In the genomic region with DNA sequence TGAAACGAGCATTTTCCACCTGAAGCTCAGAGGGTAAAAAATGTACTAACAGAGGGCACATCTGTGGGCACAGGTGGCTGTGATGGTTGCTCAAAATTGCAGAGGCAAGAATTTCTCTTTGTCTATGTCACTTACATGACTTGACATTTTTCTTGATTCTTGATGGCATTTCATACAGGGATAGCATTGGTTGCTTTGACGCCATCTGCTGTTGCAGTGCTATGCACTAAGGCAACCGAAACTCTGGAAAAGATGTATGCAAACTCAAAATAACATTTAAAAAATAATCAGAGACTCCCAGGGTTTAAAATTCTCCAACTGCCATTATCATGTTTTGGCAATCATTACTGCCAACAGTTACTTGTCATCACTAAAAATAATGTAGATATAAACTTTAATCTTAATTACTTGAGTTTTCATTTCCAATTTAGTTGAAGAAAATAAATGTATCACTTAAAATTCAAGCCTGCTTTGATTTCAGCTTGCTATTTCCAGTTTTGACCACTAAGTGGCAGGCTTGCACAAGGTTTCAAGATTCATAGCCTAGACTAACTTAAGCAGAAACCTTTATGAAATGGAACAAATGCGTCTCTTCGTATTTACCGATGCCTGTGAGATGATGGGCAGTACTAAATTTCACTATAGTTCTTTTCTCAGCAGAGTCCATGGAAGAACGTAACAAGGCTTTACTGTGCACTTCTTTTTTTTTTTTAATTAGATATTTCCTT, we compare ENCODE assay signal across 9 mouse cellular contexts.
DNase-seq lines count a peak whose midpoint lies in the region; ATAC-seq and TF ChIP-seq lines count a peak whose summit lies in the region.
"Had no signal": no experiment of that assay in that cellular context is flagged by ENCODE, and none has a peak within 500 bp of the region (broad histone marks: within the 10 kb centered on the region; RNA-seq: fewer than 3 reads in every experiment).

No protein-coding gene starts in this region.

- H3K36me3 ChIP-seq in spleen, adult 2 months (ENCODE audit: control insufficient read depth, insufficient read depth, low read length): no peaks in the 10 kb centered on the region
- H3K36me3 ChIP-seq in liver, embryonic 11.5 days (ENCODE audit: control insufficient read depth, insufficient read depth, low read length): no peaks in the 10 kb centered on the region
- H3K36me3 ChIP-seq: neural tube, embryonic 13.5 days had no signal

- TF ChIP-seq CTCF in spleen, adult 2 months (IDR thresholded peaks at IDR 0.05; ENCODE audit: extremely low read depth, insufficient read depth, insufficient read length, insufficient replicate concordance): no peak

- H3K4me1 ChIP-seq in spleen, adult 2 months (ENCODE audit: control insufficient read depth, insufficient read depth, insufficient read length): no peaks in the 10 kb centered on the region
- no peaks in the 10 kb centered on the region for H3K4me1 ChIP-seq in liver, embryonic 11.5 days (replicated peaks; ENCODE audit: control insufficient read depth, insufficient read depth, low read length)

- H3K27me3 ChIP-seq in spleen, adult 2 months (ENCODE audit: control insufficient read depth, insufficient read depth, low read length): no peaks in the 10 kb centered on the region
- H3K27me3 ChIP-seq in liver, embryonic 11.5 days (replicated peaks; ENCODE audit: control insufficient read depth, insufficient read depth, low read length): no peaks in the 10 kb centered on the region
- H3K27me3 ChIP-seq: neural tube, embryonic 13.5 days had no signal

- no peak overlapping the region for H3K4me2 ChIP-seq in liver, embryonic 11.5 days
- H3K4me2 ChIP-seq: neural tube, embryonic 13.5 days had no signal

- H3K27ac ChIP-seq in spleen, adult 2 months (ENCODE audit: insufficient read depth, low read length): no peak overlapping the region
- no peak overlapping the region for H3K27ac ChIP-seq in liver, embryonic 11.5 days (ENCODE audit: low read depth, low read length)
- H3K27ac ChIP-seq: neural tube, embryonic 13.5 days had no signal

- ATAC-seq in liver, embryonic 11.5 days (replicated peaks; ENCODE audit: low FRiP score): 0 out of 2 replicates have a peak, but pooled peaks have one; percentile 49

- H3K9me3 ChIP-seq in liver, embryonic 11.5 days (ENCODE audit: control insufficient read depth, low read length): no peaks in the 10 kb centered on the region
- H3K9me3 ChIP-seq: neural tube, embryonic 13.5 days had no signal

- H3K9ac ChIP-seq in liver, embryonic 11.5 days (ENCODE audit: low read depth, low read length): no peak overlapping the region
- H3K9ac ChIP-seq: neural tube, embryonic 13.5 days had no signal

- WGBS in spleen, adult 2 months: 24% methylated on average over 7 of the region's 7 CpGs
- WGBS in liver, embryonic 11.5 days: 34% methylated on average over 7 of the region's 7 CpGs

- no peak overlapping the region for H3K4me3 ChIP-seq in spleen, adult 2 months (ENCODE audit: extremely low read depth, insufficient read depth, insufficient read length)
- H3K4me3 ChIP-seq in liver, embryonic 11.5 days (ENCODE audit: low read depth, low read length): no peak overlapping the region
- H3K4me3 ChIP-seq: neural tube, embryonic 13.5 days had no signal

- peak; percentile 6 to 71 for DNase-seq in adrenal gland, adult (ENCODE audit: inconsistent age in 2 of 2, low spot score in 1 of 2)
- no peak for DNase-seq in adrenal gland, postnatal 25 days
- DNase-seq in spleen, adult 2 months (ENCODE audit: low read depth in 1 of 2, low spot score in 2 of 2): peak; percentile 10 to 15
- DNase-seq in spleen, adult 12 weeks (ENCODE audit: low spot score): no peak
- peak; percentile 68 for DNase-seq in embryo, embryonic 10 days (ENCODE audit: low spot score)
- peak; percentile 12 to 53 for DNase-seq in kidney, adult 8-10 months
- DNase-seq in liver, embryonic 11.5 days (ENCODE audit: low spot score): no peak
- peak; percentile 30 for DNase-seq in right cerebral cortex, postnatal 25 days

- no peak for TF ChIP-seq POLR2A in spleen, adult 2 months (IDR thresholded peaks at IDR 0.05; ENCODE audit: low read depth, low read length)

Comparison
In these comparisons a context has a peak if more than half of its experiments do, and no peak if none do; other contexts are left out.
1. DNase-seq: peak in adrenal gland, adult (2 of 2), spleen, adult 2 months (2 of 2), embryo, embryonic 10 days (single experiment), kidney, adult 8-10 months (2 of 2) and right cerebral cortex, postnatal 25 days (single experiment); none in adrenal gland, postnatal 25 days (single experiment), spleen, adult 12 weeks (single experiment) and liver, embryonic 11.5 days (single experiment).